9 mouse cellular contexts compared by ENCODE assay signal in genomic region chr7:79500681-79501306, GRCm38 (mm10). TPM values are rescaled to one million over a fixed set of nuclear protein-coding genes. Genes with fewer than 3 reads are reported as not detected.
DNase-seq lines count a peak whose midpoint lies in the region; ATAC-seq lines count a peak whose summit lies in the region.
"Had no signal": no experiment of that assay in that cellular context is flagged by ENCODE, and none has a peak within 500 bp of the region (broad histone marks: within the 10 kb centered on the region; RNA-seq: fewer than 3 reads in every experiment).

No protein-coding gene starts in this region.

- WGBS in hindbrain, embryonic 13.5 days: 0% methylated on average over 3 of the region's 3 CpGs
- 0% methylated on average over 3 of the region's 3 CpGs for WGBS in neural tube, embryonic 15.5 days

- no peak for ATAC-seq in hindbrain, embryonic 13.5 days (ENCODE audit: low FRiP score)
- ATAC-seq in neural tube, embryonic 15.5 days (ENCODE audit: low FRiP score): no peak
- ATAC-seq: intestine, embryonic 15.5 days had no signal

- peak overlapping the region; percentile 95 for H3K4me3 ChIP-seq in hindbrain, embryonic 13.5 days
- peak overlapping the region; percentile 74 for H3K4me3 ChIP-seq in neural tube, embryonic 15.5 days (replicated peaks)

- peak overlapping the region; percentile 100 for H3K9ac ChIP-seq in hindbrain, embryonic 13.5 days
- peak overlapping the region; percentile 97 for H3K9ac ChIP-seq in neural tube, embryonic 15.5 days (replicated peaks)
- H3K9ac ChIP-seq: intestine, embryonic 15.5 days had no signal

- no peaks in the 10 kb centered on the region for H3K9me3 ChIP-seq in hindbrain, embryonic 13.5 days
- no peaks in the 10 kb centered on the region for H3K9me3 ChIP-seq in neural tube, embryonic 15.5 days (replicated peaks)
- H3K9me3 ChIP-seq: intestine, embryonic 15.5 days had no signal

- peak overlapping the region; percentile 99 for H3K27ac ChIP-seq in hindbrain, embryonic 13.5 days
- H3K27ac ChIP-seq in neural tube, embryonic 15.5 days (replicated peaks): peak overlapping the region; percentile 98
- H3K27ac ChIP-seq: intestine, embryonic 15.5 days had no signal

- H3K27me3 ChIP-seq in hindbrain, embryonic 13.5 days: peaks cover 53% of the 10 kb centered on the region
- peaks cover 6% of the 10 kb centered on the region; the same call in 1 of the 2 replicates for H3K27me3 ChIP-seq in neural tube, embryonic 15.5 days (replicated peaks)

- 0 out of 2 replicates have a peak, but pooled peaks cover 3% of the 10 kb centered on the region for H3K36me3 ChIP-seq in hindbrain, embryonic 13.5 days
- no peaks in the 10 kb centered on the region for H3K36me3 ChIP-seq in neural tube, embryonic 15.5 days
- H3K36me3 ChIP-seq: intestine, embryonic 15.5 days had no signal

- H3K4me1 ChIP-seq in hindbrain, embryonic 13.5 days (replicated peaks): peaks cover 59% of the 10 kb centered on the region
- peaks cover 67% of the 10 kb centered on the region for H3K4me1 ChIP-seq in neural tube, embryonic 15.5 days

- peak; percentile 53 to 61 for DNase-seq in layer of hippocampus, postnatal 14 days (ENCODE audit: low spot score in 2 of 2)
- no peak for DNase-seq in layer of hippocampus, adult 8-10 months (ENCODE audit: low spot score in 2 of 2)
- peak; percentile 47 to 51 for DNase-seq in cerebellum, postnatal 25 days
- DNase-seq in kidney, adult 18-20 months: no peak
- no peak for DNase-seq in ovary, adult 18-20 months (ENCODE audit: low spot score)
- no peak for DNase-seq in gastrocnemius, postnatal 10 days

- peak overlapping the region; percentile 96 for H3K4me2 ChIP-seq in hindbrain, embryonic 13.5 days
- H3K4me2 ChIP-seq in neural tube, embryonic 15.5 days: peak overlapping the region; percentile 87

RNA-seq across cellular contexts. Expression of gene Polg, which starts 34.6 kb away (rescaled TPM):
- 10 to 100 TPM; 84.1 to 90.7 TPM for total RNA-seq in layer of hippocampus, postnatal 14 days (2021)
- total RNA-seq in layer of hippocampus, adult 8-10 months (2022): 100 to 1,000 TPM in 1 of 4 experiments, 10 to 100 TPM in 3; 87.5 to 101 (median 95.1) TPM
- polyA plus RNA-seq in hindbrain, embryonic 13.5 days (2015; fragmentation: Nextera tagmentation; extraction: Ambion mirVana): 21.9 and 22.5 TPM in 2 replicates
- 24.2 and 25.0 TPM in 2 replicates for polyA plus RNA-seq in neural tube, embryonic 15.5 days (2015; fragmentation: Nextera tagmentation; extraction: Ambion mirVana)
- total RNA-seq in gastrocnemius, postnatal 10 days (2021): 10 to 100 TPM; 36.6 to 44.9 TPM

Comparison
In these comparisons a context has a peak if more than half of its experiments do, and no peak if none do; other contexts are left out.
1. DNase-seq: peak in layer of hippocampus, postnatal 14 days (2 of 2) and cerebellum, postnatal 25 days (2 of 2); none in layer of hippocampus, adult 8-10 months (0 of 2), kidney, adult 18-20 months (single experiment), ovary, adult 18-20 months (single experiment) and gastrocnemius, postnatal 10 days (single experiment).